Mouse (Mus musculus) left cerebral cortex, postnatal 4 days (tissue): Measurements from ENCODE around the gene Slc34a3. TPM values are rescaled to one million over a fixed set of nuclear protein-coding genes. Genes with fewer than 3 reads are reported as not detected.

Experiments used
- DNase-seq: peaks from one replicate; pipeline ENCODE4 v3.0.0-alpha.2; 2022
- intact Hi-C: fragments of 180-260 bp; cut with DNase I; formaldehyde crosslinking; loops from one replicate; pipeline ENCODE4 v1.15.1; 2025
- total RNA-seq, 2 experiments: library from RNA; stranded (reverse); gene quantifications; 2 replicates each; pipeline ENCODE4 v1.2.3; 2021

Slc34a3 gene
- total RNA-seq, 2 experiments from 2014 or later: not detected

DNA sequence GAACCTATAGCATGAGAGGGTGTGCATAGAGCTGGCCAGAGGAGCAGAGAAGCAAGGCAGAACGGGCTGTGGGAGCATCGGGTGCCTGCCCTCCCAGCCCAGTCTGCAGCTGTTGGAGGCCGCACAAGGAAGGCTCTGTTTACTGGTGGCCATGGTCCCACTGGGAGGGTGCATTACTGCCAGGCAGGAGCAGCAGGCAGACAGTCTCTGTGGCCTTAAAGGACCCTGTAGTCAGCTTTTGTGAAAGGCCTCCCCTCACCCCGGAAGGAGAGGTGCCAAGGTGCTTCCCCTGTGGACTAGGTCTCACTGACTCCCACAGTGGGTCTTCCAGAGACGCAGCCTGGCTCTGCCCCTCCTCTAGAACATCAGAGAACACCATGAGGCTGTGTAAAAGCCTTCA, 7.3 kb downstream of the Slc34a3 start:
- no peak for DNase-seq
- intact Hi-C loops: loop anchor here (1.0 kb wide), 1 partner anchor 34 kb away; no protein-coding TSS in a partner anchor

DNA sequence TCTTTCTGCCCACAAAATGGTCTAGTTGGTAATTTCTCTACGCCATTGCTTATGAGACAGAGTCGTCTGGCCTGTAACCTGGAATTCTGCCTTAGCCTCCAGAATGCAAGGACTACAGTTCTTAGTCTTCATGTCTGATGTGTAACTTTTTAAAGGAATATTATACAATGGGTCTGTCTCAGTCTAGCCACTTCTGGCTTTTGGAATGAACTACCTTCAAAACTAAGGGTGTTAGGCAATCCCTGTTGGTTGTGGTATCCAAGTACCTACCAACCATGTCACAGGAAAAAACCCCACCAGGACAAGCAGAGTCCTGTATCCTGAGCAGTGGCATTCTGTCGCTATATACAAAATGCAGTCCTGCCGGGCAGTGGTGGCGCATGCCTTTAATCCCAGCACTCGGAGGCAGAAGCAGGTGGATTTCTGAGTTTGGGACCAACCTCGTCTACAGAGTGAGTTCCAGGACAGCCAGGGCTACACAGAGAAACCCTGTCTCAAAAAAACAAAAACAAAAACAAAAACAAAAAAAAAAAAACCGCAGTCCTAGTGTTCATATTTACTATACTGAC, 8.3 kb downstream of the Slc34a3 start:
- DNase-seq: no peak
- intact Hi-C loops: loop anchor here (1.0 kb wide), 1 partner anchor 33 kb away; no protein-coding TSS in a partner anchor

- intact Hi-C loops: loop anchor here (5.0 kb wide), 1 partner anchor 32 kb away; the partner anchor contains the start of gene Tmem203
- DNase-seq: peak; percentile 99
Measured at GRCm38 (mm10) chr2:25224766-25225752, 9.1 kb downstream of the Slc34a3 start.

DNA sequence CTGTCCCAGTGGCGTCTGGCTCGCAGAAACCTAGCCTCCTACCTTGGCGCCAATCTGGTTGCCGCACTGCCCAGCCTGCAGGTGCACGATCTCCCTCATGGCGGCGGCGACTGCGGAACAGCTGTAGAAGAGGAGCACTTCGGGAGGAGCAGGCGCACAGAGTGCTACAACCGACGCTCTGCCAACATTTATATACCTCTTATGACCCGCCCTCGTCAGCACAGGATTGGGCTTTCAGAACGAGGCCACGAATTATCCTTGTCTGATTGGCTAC, 9.7 kb downstream of the Slc34a3 start, which contains the start of gene Tubb4b:
Gene Tubb4b, minus strand, starts transcription at position 211 of the 274 bp plus-strand sequence.
- intact Hi-C loops: loop anchor here (5.0 kb wide), 1 partner anchor 33 kb away; the partner anchor contains the start of gene Tmem203
- no peak for DNase-seq

DNA sequence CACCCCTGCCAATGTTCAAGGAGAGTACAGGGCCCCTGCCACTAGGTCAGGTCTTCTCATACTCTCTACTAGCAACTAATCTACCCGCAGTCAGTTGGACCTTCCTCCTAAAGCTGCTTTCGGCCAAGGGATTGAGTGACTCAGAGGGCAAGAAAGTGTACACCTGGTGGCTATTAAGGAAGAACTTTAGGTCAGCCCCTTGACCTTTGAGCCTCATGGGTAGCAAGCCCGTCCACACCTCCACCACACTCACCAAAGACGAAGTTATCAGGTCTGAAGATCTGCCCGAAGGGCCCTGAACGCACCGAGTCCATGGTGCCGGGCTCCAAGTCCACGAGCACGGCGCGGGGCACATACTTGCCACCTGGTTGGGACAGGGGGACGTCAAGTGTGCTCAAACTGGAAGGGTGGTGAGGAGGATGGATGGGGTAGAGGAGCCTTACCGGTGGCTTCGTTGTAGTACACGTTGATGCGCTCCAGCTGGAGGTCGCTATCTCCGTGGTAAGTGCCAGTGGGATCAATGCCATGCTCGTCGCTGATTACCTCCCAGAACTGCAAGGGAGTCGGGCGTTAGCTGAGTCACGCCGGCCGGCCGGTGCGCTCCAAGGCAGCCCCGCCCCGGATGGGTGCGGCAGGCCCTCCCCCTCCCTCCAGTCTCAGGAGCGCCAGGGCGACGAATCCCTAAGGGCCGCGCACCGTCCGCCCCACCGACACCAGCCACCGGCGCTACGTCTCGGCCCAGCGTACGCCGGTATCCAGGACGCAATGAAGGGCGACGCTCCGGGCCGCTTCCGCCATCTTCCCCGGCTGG, 10.3 kb downstream of the Slc34a3 start:
- intact Hi-C loops: loop anchor here (5.0 kb wide), 1 partner anchor 33 kb away; the partner anchor contains the start of gene Tmem203
- DNase-seq: peak; percentile 57

DNA sequence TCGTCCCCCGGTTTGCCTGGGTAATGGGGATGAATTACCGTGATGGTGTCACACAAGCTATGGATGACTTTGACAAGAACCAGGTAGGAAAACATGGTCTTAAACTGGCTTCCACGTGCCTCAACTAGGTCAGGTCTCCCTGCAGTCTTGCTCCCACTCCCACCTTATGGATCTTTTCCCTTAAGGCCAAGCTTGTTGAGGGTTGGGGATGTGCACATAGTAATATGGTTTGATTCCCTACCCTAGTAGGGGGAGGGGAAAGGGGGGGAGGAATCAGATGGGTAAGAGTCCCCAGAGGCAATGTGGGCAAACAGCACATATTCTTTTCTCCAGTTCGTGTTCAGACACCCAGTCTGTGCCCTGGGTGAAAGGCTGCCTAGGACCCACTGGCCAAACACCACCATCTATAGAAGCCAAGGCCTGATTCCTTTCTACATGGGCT, 12.8 kb downstream of the Slc34a3 start:
- intact Hi-C loops: loop anchor here (5.0 kb wide), 1 partner anchor 36 kb away; the partner anchor contains the start of gene Tmem203
- DNase-seq: no peak

DNA sequence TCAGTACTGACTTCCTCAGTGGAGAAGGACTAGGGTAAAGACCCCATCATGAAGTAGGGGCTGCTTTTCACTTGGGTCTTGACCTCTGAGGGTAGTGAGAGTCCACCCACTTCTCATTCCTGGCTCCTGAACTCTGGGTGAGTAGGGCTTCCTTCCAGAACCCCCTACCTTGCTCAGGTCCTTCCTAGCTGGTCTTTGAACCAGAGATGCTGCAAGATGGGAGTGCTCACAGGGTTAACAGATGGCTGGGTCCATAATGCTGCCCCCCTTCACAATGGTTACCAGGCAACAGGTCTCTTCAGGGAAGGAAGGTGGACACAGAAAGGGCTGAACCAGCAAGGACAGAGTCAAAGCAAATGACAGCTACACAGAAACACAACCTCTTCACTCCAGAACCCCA, 15.7 kb downstream of the Slc34a3 start, which contains the start of gene Fam166a:
Gene Fam166a, plus strand, starts transcription at position 301 of the 400 bp plus-strand sequence.
- no peak for DNase-seq
- intact Hi-C loops: no loop called here

DNA sequence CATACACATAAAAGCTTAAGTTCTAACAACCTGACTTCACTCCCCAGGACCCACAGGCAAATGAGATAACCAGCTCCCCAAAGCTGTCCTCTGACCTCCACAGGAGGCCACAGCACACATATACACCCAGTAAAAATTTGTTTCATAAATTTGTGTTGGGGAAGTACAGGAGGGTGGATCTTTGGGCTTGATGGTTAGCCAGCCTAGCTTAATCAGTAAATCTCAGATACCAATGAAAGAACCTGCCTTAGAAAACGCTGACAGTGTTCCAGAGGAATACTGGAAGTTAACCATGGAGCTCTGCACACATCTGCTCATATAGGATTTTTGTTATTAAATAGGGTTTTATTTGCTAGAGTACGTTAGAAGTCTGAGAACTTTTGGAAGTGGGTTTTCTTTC, 16.5 kb downstream of the Slc34a3 start:
- no peak for DNase-seq
- intact Hi-C loops: no loop called here

- intact Hi-C loops: no loop called here
- DNase-seq: no peak
Measured at GRCm38 (mm10) chr2:25214444-25214843, 19.7 kb downstream of the Slc34a3 start, which contains the start of gene Stpg3. Gene Stpg3 (minus strand): TSS chr2:25214637.

DNA sequence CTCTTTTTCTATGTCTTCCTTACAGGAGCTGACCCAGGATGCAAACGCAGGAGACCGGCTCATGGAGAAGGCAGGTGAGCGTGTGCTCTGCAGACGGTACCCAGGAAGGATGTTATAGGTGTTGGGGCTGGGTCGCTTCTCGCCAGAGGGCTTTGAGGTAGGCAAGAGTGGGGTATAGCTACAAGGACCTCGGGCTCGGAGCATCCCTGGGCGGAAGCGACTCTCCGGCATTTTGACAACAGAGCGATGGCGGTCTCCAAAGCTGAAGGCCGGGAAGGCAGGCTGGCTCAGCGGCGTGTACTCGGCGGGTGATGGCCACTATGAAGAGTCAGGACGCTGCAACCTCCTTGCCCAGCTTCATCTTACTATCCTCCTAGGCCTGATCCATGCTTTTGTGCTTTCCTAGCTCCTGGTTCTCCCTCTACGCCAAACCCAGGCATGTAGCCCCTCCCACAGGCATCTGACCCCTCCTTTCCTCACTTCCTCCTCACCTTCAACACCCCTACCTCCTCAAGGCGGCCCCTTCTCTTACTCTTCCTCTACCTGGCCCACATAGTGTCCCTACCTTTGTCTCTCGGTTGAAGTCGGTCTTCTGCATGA, 20.8 kb downstream of the Slc34a3 start:
- no peak for DNase-seq
- intact Hi-C loops: no loop called here

DNA sequence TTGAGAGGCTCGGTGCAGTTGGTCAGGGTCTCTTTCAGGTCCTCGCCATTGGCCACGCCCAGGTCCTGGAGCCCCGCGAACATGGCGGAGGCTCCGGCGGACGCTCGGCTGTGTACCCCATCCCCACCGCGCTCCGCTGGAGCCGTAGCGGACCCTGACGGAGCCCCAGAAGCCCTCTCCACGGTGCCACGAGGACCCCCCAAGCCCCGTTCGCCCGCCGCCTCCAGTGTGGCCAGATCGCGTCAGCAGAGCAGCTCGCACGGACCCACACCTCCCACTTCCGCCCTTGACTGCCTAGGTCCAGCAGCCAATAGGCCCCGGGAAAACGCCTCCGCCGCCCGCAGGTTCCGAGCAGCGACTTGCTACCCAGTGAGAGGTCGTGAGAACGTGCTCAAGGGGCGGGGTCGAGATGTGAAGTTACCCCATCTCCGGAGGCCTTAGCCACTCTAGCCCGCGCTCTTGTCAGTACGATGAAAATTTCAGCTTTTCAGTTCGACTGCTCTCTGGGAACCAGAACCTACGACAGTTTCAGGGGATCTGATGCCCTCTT, 23.0 kb downstream of the Slc34a3 start, which contains the start of gene Nelfb:
Gene Nelfb, minus strand, starts transcription at position 369 of the 550 bp plus-strand sequence.
- peak; percentile 91 for DNase-seq
- intact Hi-C loops: no loop called here

DNA sequence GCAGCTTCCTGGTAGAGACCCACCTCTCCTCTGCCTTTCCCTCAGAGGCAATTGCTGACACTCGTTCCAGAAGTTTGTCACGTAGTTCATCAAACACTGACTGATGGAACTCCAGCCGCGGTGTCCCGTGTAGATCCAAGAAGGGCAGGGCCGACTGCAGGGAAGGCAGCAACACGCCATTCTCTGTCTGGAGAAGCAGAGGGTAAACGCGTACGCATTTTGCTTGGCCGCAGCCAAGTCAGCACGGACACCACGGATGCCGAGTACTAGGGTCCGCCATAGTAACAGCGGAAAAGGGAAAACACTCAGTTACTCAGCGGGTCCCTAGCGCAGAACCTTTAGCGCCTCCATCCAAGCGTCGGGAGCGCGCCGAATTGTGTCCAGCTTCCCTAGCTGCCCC, 23.5 kb downstream of the Slc34a3 start:
- intact Hi-C loops: no loop called here
- DNase-seq: no peak

- intact Hi-C loops: no loop called here
- DNase-seq: no peak
Measured at GRCm38 (mm10) chr2:25207593-25207992, 26.6 kb downstream of the Slc34a3 start.

DNA sequence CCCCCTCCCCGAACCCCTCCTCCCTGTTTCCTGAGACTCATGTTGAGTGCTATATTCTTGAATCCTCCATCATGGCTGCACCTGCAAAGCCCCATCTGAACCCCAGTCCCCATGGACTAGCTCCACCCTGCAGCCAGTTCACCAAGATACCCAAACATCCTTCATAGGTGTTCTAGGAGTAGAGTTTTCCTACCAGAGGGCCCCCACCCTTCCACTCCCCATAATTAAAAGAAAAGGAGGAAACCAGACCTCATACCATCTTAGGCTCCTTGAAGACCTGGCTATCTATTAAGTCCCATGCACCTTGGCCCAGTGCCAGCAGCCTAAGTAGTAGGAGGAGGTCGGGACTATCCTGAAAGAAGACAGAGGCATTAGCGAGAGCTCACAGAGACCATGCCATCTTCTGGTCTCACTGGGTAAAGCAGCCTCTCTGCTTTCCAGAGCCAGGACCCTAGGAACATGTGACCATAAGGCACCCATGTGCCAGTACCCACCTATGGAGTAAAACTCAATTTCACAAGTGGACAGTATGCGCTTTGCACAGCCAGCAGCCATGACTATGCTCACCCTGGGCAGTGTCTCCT, 30.4 kb downstream of the Slc34a3 start:
- DNase-seq: no peak
- intact Hi-C loops: no loop called here

- intact Hi-C loops: no loop called here
- DNase-seq: no peak
Measured at GRCm38 (mm10) chr2:25200631-25201030, 33.5 kb downstream of the Slc34a3 start.

DNA sequence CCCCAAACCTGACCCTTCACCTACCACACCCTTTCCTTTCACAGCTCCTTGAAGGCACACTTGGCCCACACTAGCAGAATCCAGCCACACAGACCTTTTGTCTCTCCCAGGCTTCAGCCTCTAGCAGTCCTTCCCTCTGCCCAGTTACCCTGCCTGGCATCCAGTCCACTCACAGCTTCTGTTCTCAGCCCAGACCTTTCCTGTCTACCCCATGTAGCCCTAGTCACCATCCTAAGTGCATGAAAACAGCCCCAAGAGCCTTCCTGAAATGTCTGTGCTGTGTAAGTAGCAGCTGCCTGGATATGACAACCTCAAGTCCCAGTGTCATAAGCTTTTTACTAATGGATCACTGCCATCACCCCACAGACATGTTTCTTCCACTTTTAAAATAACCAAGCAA, 36.2 kb downstream of the Slc34a3 start:
- no peak for DNase-seq
- intact Hi-C loops: loop anchor here (5.0 kb wide), 1 partner anchor 59 kb away; the partner anchor contains the start of gene Tmem203

DNA sequence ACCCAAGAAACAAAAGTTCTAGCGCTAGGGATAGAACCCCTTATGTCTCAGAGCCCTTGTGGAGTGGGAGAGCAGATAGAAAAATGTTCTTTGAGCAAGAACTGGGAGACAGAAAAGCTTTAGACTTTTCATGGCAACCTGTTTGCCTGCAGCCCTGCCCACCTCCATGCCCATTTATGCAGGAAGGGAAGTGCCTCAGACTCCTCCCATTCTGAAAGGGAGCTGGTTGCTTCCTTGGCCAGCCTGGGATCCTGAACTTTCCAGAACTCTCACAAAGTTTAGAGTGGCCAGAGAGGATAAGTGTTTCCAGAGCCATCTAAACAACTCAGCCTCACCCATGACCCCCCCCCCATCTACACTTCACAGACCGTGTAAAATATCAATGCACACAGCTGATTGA, 37.0 kb downstream of the Slc34a3 start:
- no peak for DNase-seq
- intact Hi-C loops: loop anchor here (5.0 kb wide), 1 partner anchor 60 kb away; the partner anchor contains the start of gene Tmem203

DNA sequence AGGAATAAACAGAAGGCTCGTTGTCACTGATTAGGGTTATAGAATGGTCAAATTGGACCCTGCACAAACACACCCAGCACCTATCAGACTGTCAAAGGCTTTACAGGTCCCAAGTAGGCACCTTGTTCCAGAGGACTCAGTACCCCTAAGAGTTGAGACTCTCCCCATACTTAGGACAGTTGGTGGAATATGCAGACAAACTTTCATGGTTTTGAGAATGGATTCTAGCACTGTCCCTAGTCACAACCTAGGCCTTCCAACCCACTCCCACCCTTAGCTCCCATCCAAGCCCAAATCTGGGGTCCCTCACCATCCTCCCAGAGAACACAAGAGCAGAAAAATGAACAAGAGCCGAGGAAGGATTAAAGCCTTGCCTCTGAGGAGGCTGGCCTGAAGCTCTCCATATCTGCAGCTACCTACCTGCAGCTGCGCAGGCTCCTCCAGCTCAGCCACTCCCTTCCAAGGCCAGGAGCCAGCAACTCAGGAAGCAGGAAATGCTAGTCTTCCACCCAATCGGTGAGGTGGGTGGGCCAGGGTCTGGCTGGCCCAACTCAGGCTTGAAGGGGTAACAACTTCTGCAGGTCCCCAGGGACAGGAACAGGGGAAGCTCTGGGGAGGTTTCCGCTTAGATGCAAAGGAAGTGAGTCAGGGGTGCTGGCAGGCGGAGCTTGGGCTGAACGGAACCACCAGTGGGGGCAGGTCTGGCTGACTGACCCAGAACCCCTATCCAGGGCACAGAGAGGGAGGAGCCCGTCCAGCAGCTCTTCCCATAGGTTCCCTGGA, 37.8 kb downstream of the Slc34a3 start, which contains the start of gene Tor4a:
Gene Tor4a, minus strand, starts transcription at position 715 of the 783 bp plus-strand sequence.
- intact Hi-C loops: loop anchor here (5.0 kb wide), 1 partner anchor 61 kb away; the partner anchor contains the start of gene Tmem203
- no peak for DNase-seq
